Mouse (Mus musculus): ENCODE results near the gene Slc29a3.
A peak's percentile ranks its signal among the peaks of the same experiment; 100 is the strongest.
"Not testable (repeated sequence)": the region's sequence is repeated elsewhere in the genome, so short reads cannot be mapped to it uniquely, and the experiment has no call there.

The Slc29a3 gene

GRCm38 (mm10) chr10:60762126-60762525, 9.5 kb upstream of the Slc29a3 start:
- no peak for DNase-seq (ENCODE audit: low spot score)

- DNase-seq (ENCODE audit: low spot score), result peak; percentile 89
These were observed 7.8 kb upstream of the Slc29a3 start for GRCm38 (mm10) chr10:60760377-60760776.

- DNase-seq (ENCODE audit: low spot score), result peak; percentile 29
These were observed 4.4 kb upstream of the Slc29a3 start for GRCm38 (mm10) chr10:60756992-60757391.

- DNase-seq (ENCODE audit: low spot score), result no peak
These were observed 3.6 kb upstream of the Slc29a3 start for GRCm38 (mm10) chr10:60756146-60756545.

GRCm38 (mm10) chr10:60753941-60754340, 1.3 kb upstream of the Slc29a3 start:
- no peak for DNase-seq (ENCODE audit: low spot score)

- DNase-seq (ENCODE audit: low spot score), result peak; percentile 46
These were observed 667 bp upstream of the Slc29a3 start for GRCm38 (mm10) chr10:60753261-60753660.

GRCm38 (mm10) chr10:60747667-60748212, 4.9 kb downstream of the Slc29a3 start:
- no peak for DNase-seq (ENCODE audit: low spot score)

- no peak for DNase-seq (ENCODE audit: low spot score)
These were observed 6.1 kb downstream of the Slc29a3 start for GRCm38 (mm10) chr10:60746512-60746911.

GRCm38 (mm10) chr10:60744543-60745290, 7.9 kb downstream of the Slc29a3 start:
- DNase-seq (ENCODE audit: low spot score), result no peak

- no peak for DNase-seq (ENCODE audit: low spot score)
These were observed 8.9 kb downstream of the Slc29a3 start for GRCm38 (mm10) chr10:60743681-60744080.

- no peak for DNase-seq (ENCODE audit: low spot score)
These were observed 9.7 kb downstream of the Slc29a3 start for GRCm38 (mm10) chr10:60742942-60743341.

GRCm38 (mm10) chr10:60742296-60742695, 10.3 kb downstream of the Slc29a3 start:
- DNase-seq (ENCODE audit: low spot score), result not testable (repeated sequence)

GRCm38 (mm10) chr10:60741435-60741834, 11.2 kb downstream of the Slc29a3 start:
- DNase-seq (ENCODE audit: low spot score), result no peak

- DNase-seq (ENCODE audit: low spot score), result no peak
These were observed 12.8 kb downstream of the Slc29a3 start for GRCm38 (mm10) chr10:60739619-60740363.

GRCm38 (mm10) chr10:60737886-60738640, 14.5 kb downstream of the Slc29a3 start:
- no peak for DNase-seq (ENCODE audit: low spot score)

GRCm38 (mm10) chr10:60737169-60737728, 15.3 kb downstream of the Slc29a3 start:
- DNase-seq (ENCODE audit: low spot score), result no peak

GRCm38 (mm10) chr10:60735737-60736136, 16.9 kb downstream of the Slc29a3 start:
- no peak for DNase-seq (ENCODE audit: low spot score)

- no peak for DNase-seq (ENCODE audit: low spot score)
These were observed 19.1 kb downstream of the Slc29a3 start for GRCm38 (mm10) chr10:60733471-60733870.

GRCm38 (mm10) chr10:60732397-60732861, 20.2 kb downstream of the Slc29a3 start:
- no peak for DNase-seq (ENCODE audit: low spot score)

- DNase-seq (ENCODE audit: low spot score), result no peak
These were observed 20.9 kb downstream of the Slc29a3 start for GRCm38 (mm10) chr10:60731742-60732141.

GRCm38 (mm10) chr10:60727301-60727700, 25.3 kb downstream of the Slc29a3 start:
- no peak for DNase-seq (ENCODE audit: low spot score)

- no peak for DNase-seq (ENCODE audit: low spot score)
These were observed 25.7 kb downstream of the Slc29a3 start for GRCm38 (mm10) chr10:60726896-60727295.
